Mouse (Mus musculus) forebrain, embryonic 14.5 days (tissue): ENCODE results near the gene Ccdc106. TPM values are rescaled to one million over a fixed set of nuclear protein-coding genes. Genes with fewer than 3 reads are reported as not detected.

Experiments
- ATAC-seq: fragments of 200-750 bp; cut with Nextera tagmentation; 2 replicates; pipeline ENCODE4 v1.8.0; 2017; ENCODE audit warnings: mild to moderate bottlenecking, moderate library complexity
- DNase-seq: peaks from one replicate; pipeline ENCODE4 v3.0.0-alpha.2; 2015; ENCODE audit warnings: low spot score
- H3K27ac ChIP-seq: fragments of 300-500 bp; sonication (generic); 2 replicates; pipeline ENCODE4 v1.5.1; 2014; ENCODE audit warnings: low read depth, mild to moderate bottlenecking, control low read depth, low read length, moderate library complexity
- H3K27me3 ChIP-seq: fragments of 300-500 bp; sonication (generic); replicated peaks from 2 replicates; pipeline ENCODE4 v1.6.1; 2014; ENCODE audit warnings: low read length, control low read depth, mixed read lengths; ENCODE audit not compliant: control insufficient read depth, insufficient read depth
- H3K36me3 ChIP-seq: fragments of 300-500 bp; sonication (generic); 2 replicates; pipeline ENCODE4 v1.6.1; 2014; ENCODE audit warnings: low read length, control low read depth; ENCODE audit not compliant: control insufficient read depth, insufficient read depth
- H3K4me1 ChIP-seq: fragments of 300-500 bp; sonication (generic); 2 replicates; pipeline ENCODE4 v1.6.1; 2014; ENCODE audit warnings: antibody characterized with exemption, low read length, control low read depth; ENCODE audit not compliant: control insufficient read depth, insufficient read depth
- H3K4me2 ChIP-seq: fragments of 300-500 bp; sonication (generic); 2 replicates; pipeline ENCODE4 v1.6.1; 2014; ENCODE audit warnings: mild to moderate bottlenecking, control low read depth, low read length
- H3K4me3 ChIP-seq: fragments of 300-500 bp; sonication (generic); 2 replicates; pipeline ENCODE4 v1.5.1; 2014; ENCODE audit warnings: low read depth, low read length, control low read depth
- H3K9ac ChIP-seq: fragments of 300-500 bp; sonication (generic); 2 replicates; pipeline ENCODE4 v1.6.1; 2014; ENCODE audit warnings: mild to moderate bottlenecking, low read length, control low read depth, moderate library complexity
- H3K9me3 ChIP-seq: fragments of 300-500 bp; sonication (generic); replicated peaks from 2 replicates; pipeline ENCODE4 v1.6.1; 2016; ENCODE audit warnings: low read length, control low read depth, mixed read lengths; ENCODE audit not compliant: control insufficient read depth
- WGBS: fragments of 180-500 bp; shearing (Covaris S2); extraction: QIAGEN DNeasy Blood & Tissue Kit; methylation state at CpG from one replicate; pipeline ENCODE4 v1.1.7; 2014; 5-methylcytosine and 5-hydroxymethylcytosine counted together
- polyA plus RNA-seq: library from polyadenylated mRNA; unstranded; fragments of >200 nt; fragmentation: Nextera tagmentation; extraction: Ambion mirVana; gene quantifications from 2 replicates; pipeline ENCODE4 v1.2.1, GENCODE M21; 2014

The Ccdc106 gene
- 36.1 and 45.5 TPM in 2 replicates for polyA plus RNA-seq

GRCm38 (mm10) chr7:5020000-5020681 lies at the start of gene Ccdc106, which contains the start of gene Zfp865:
Gene Ccdc106, plus strand, starts transcription at chr7:5020553.
Gene Zfp865, plus strand, starts transcription at chr7:5020376.
- WGBS = under 1% methylated on average over 46 of the region's 49 CpGs
- Histone ChIP-seq H3K9me3 (no peaks in the 10 kb centered on the region), H3K27me3 (no peaks in the 10 kb centered on the region), H3K9ac (peak within 1 kb of the TSS; percentile 94), H3K4me1 (peaks cover 13% of the 10 kb centered on the region), H3K4me2 (peak within 1 kb of the TSS; percentile 84), H3K27ac (peak within 1 kb of the TSS; percentile 91), H3K36me3 (peaks cover 28% of the 10 kb centered on the region), H3K4me3 (peak within 1 kb of the TSS; percentile 85)
- peak; percentile 99 for DNase-seq
- ATAC-seq = peak; percentile 92

- H3K4me2 ChIP-seq = no peak within 1 kb of the TSS
Measured at GRCm38 (mm10) chr7:4971068-4971467, 49.3 kb upstream of the Ccdc106 start, which contains the start of gene Sbk3. Gene Sbk3, minus strand, starts transcription at chr7:4971168.

DNA sequence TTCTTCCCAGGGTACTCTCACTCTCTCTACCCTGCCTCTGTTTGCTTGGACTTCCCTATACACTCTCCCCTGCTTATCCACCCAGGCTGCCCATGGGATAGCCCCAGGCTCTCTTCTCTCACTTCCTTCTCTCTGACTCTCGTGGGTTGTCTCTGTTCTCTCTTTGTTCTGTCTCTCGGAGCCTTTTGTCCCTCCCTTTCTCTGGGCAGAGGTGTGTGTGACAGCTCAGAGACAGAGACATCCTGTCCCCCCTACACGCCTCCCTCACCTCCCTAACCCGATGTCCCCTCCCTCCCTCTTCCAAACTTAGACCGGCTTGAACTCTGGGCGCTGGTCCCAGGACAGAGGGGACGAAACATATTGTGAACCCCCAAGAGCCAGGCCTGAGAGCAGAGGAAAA lies 48.6 kb upstream of the Ccdc106 start:
- 19% methylated on average over 7 of the region's 7 CpGs for WGBS
- Histone ChIP-seq H3K27me3 (no peaks in the 10 kb centered on the region), H3K27ac (no peak overlapping the region), H3K4me1 (no peaks in the 10 kb centered on the region), H3K4me2 (no peak overlapping the region), H3K4me3 (no peak overlapping the region), H3K9me3 (peaks cover under 1% of the 10 kb centered on the region; the same call in 1 of the 2 replicates), H3K36me3 (no peaks in the 10 kb centered on the region), H3K9ac (no peak overlapping the region)
- no peak for ATAC-seq
- DNase-seq = no peak

More at GRCm38 (mm10) chr7:4971068-4971467, 49.3 kb upstream of the Ccdc106 start, which contains the start of gene Sbk3:
- no peak for DNase-seq
- H3K36me3 ChIP-seq = no peaks in the 10 kb centered on the region
- no peak within 1 kb of the TSS for H3K9ac ChIP-seq
- no peak for ATAC-seq
- no peak within 1 kb of the TSS for H3K27ac ChIP-seq
- no peaks in the 10 kb centered on the region for H3K4me1 ChIP-seq
- WGBS = 31% methylated on average over 6 of the region's 6 CpGs
- no peaks in the 10 kb centered on the region for H3K27me3 ChIP-seq
- H3K4me3 ChIP-seq = no peak within 1 kb of the TSS
- H3K9me3 ChIP-seq = no peaks in the 10 kb centered on the region

- Histone ChIP-seq H3K36me3 (no peaks in the 10 kb centered on the region), H3K9me3 (peaks cover 3% of the 10 kb centered on the region; the same call in 1 of the 2 replicates), H3K4me1 (no peaks in the 10 kb centered on the region), H3K4me3 (no peak overlapping the region), H3K27ac (no peak overlapping the region), H3K9ac (no peak overlapping the region), H3K27me3 (no peaks in the 10 kb centered on the region), H3K4me2 (no peak overlapping the region)
- DNase-seq (no peak), ATAC-seq (no peak)
- WGBS = 83% methylated on average over 18 of the region's 18 CpGs
Measured at GRCm38 (mm10) chr7:4972321-4973047, 47.9 kb upstream of the Ccdc106 start.

GRCm38 (mm10) chr7:4975455-4975854 lies 44.9 kb upstream of the Ccdc106 start:
- no peaks in the 10 kb centered on the region for H3K27me3 ChIP-seq
- WGBS = 77% methylated on average over 4 of the region's 4 CpGs
- H3K27ac ChIP-seq = no peak overlapping the region
- no peak overlapping the region for H3K4me3 ChIP-seq
- H3K9me3 ChIP-seq = peaks cover 3% of the 10 kb centered on the region; the same call in 1 of the 2 replicates
- no peak overlapping the region for H3K9ac ChIP-seq
- H3K36me3 ChIP-seq = no peaks in the 10 kb centered on the region
- no peak overlapping the region for H3K4me2 ChIP-seq
- no peaks in the 10 kb centered on the region for H3K4me1 ChIP-seq
- ATAC-seq (no peak), DNase-seq (no peak)

DNA sequence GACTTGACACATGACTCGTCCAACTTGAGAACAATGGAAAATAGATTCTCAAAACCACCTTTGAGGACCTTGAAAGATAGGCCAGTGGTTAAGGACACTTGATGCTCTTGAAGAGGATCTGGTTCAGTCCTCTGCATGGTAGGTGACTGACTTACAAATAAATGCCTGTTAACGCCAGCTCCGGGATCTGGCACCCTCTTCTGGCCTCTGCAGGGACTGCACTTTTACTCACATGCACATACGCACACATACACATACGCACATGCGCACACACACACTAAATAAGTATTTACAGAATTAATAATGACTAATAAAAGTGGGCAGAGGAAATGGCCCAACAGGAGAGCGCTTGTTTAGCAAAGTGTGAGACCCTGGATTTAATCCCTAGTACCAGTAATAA lies 43.5 kb upstream of the Ccdc106 start:
- DNase-seq (no peak), ATAC-seq (no peak)
- Histone ChIP-seq H3K4me1 (no peaks in the 10 kb centered on the region), H3K4me3 (no peak overlapping the region), H3K9ac (no peak overlapping the region), H3K27ac (no peak overlapping the region), H3K36me3 (no peaks in the 10 kb centered on the region), H3K4me2 (no peak overlapping the region), H3K27me3 (no peaks in the 10 kb centered on the region), H3K9me3 (peaks cover 3% of the 10 kb centered on the region; the same call in 1 of the 2 replicates)
- WGBS = 93% methylated on average over 7 of the region's 7 CpGs

DNA sequence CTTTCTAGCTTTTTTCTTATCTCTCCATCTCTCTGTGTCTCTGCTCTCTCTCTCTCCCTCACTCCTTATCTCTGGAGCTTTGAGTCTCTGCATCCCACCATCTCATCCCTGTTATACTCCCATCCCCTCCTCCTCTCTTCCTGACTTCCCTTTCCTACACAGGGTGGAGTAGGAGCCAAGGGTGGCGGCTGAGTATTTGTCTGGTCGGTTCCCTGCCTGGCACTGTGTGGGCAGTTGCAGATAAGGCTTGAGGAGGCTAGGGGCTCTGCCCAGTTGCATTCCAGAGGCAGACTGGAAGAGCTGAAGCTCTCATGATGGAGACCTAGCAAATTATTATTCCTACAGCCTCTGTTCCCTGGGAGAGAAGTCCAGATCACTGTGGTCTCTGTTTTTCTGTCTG lies 32.1 kb upstream of the Ccdc106 start:
- no peak for ATAC-seq
- H3K27ac ChIP-seq = no peak overlapping the region

DNA sequence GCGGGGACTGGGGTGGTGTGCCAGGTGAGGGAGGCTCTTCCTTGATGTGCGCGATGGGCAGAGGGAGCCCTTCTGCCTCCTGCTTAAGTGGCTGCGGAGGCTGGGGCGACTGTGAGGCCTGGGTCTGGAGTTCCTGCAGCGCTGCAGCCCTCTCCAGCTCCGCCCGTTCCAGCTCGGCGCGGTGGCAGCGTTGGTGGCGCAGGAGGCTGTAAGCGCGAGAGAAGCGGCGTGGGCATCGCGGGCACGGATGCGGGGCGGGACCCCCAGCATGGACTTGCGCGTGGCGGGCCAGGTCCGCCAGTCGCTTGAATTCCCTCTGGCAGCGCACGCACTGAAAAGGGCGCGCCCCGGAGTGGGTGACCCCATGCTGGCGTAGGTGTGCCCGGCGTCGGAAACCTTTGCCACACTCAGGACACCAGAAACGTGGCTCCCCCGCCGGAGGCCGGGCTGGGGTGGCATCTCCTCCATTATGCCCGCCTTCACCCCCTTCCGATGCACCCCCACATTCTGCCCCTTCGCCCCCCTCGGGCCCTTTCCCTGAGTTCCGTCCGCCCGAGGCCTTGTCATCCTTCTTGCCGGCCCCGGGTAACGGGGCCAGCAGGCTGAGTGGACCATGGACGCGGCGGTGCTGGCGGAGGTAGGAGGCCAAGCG lies 26.9 kb upstream of the Ccdc106 start:
- WGBS = 42% methylated on average over 50 of the region's 55 CpGs
- no peak for ATAC-seq
- Histone ChIP-seq H3K4me2 (peak overlapping the region; percentile 69), H3K36me3 (peaks cover 31% of the 10 kb centered on the region), H3K4me3 (peak overlapping the region; percentile 80), H3K27ac (no peak overlapping the region), H3K27me3 (no peaks in the 10 kb centered on the region), H3K9ac (peak overlapping the region; percentile 48), H3K9me3 (no peaks in the 10 kb centered on the region), H3K4me1 (peaks cover 10% of the 10 kb centered on the region)
- DNase-seq = no peak

More for the DNA sequence above, 32.1 kb upstream of the Ccdc106 start:
- Histone ChIP-seq H3K4me2 (no peak overlapping the region), H3K9ac (no peak overlapping the region), H3K9me3 (no peaks in the 10 kb centered on the region), H3K4me1 (no peaks in the 10 kb centered on the region), H3K36me3 (peaks cover 21% of the 10 kb centered on the region), H3K27me3 (no peaks in the 10 kb centered on the region), H3K4me3 (no peak overlapping the region)
- no peak for DNase-seq
- WGBS = 68% methylated on average over 2 of the region's 2 CpGs
